ENCODE assay signal across 8 mouse cellular contexts in genomic region chr11:100761547-100762045, GRCm38 (mm10). TPM values are rescaled to one million over a fixed set of nuclear protein-coding genes. Genes with fewer than 3 reads are reported as not detected.
DNase-seq lines count a peak whose midpoint lies in the region; ATAC-seq lines count a peak whose summit lies in the region.

No protein-coding gene starts in this region.

- under 1% methylated on average over 27 of the region's 27 CpGs for WGBS in intestine, embryonic 15.5 days

- H3K9ac ChIP-seq in intestine, embryonic 15.5 days = peak overlapping the region; percentile 45

- DNase-seq in adrenal gland, adult 2 months = peak; percentile 92
- peak; percentile 66 for DNase-seq in embryo, embryonic 11.5 days (ENCODE audit: low read depth, low spot score)
- peak; percentile 78 to 93 for DNase-seq in gastrocnemius, postnatal 36 days
- DNase-seq in left cerebral cortex, postnatal 25 days (ENCODE audit: low spot score in 2 of 2) = peak; percentile 89 to 91
- peak; percentile 90 for DNase-seq in mesoderm, embryonic 11.5 days (ENCODE audit: low read depth, low spot score)
- peak; percentile 75 to 77 for DNase-seq in right cerebral cortex, postnatal 36 days (ENCODE audit: low spot score in 2 of 2)
- DNase-seq in urinary bladder, postnatal 4 days (ENCODE audit: low spot score in 2 of 2) = peak; percentile 78 to 83

- peaks cover 28% of the 10 kb centered on the region for H3K27me3 ChIP-seq in intestine, embryonic 15.5 days (replicated peaks)

- H3K4me2 ChIP-seq in intestine, embryonic 15.5 days (replicated peaks) = peak overlapping the region; percentile 82

- peak; percentile 81 for ATAC-seq in intestine, embryonic 15.5 days

- intact Hi-C loops in gastrocnemius, postnatal 36 days (cut with DNase I) = loop anchor here (2.0 to 10.0 kb wide), 2 partner anchors 47 to 193 kb away; no protein-coding TSS in a partner anchor
- intact Hi-C loops in left cerebral cortex, postnatal 25 days (cut with DNase I) = loop anchor here (1.0 to 2.0 kb wide), 4 partner anchors 23 to 196 kb away; partner anchors contain the start of gene Rab5c

- no peaks in the 10 kb centered on the region for H3K36me3 ChIP-seq in intestine, embryonic 15.5 days

- no peaks in the 10 kb centered on the region for H3K9me3 ChIP-seq in intestine, embryonic 15.5 days

- H3K4me3 ChIP-seq in intestine, embryonic 15.5 days (replicated peaks) = peak overlapping the region; percentile 42

- no peak overlapping the region for H3K27ac ChIP-seq in intestine, embryonic 15.5 days

- H3K4me1 ChIP-seq in intestine, embryonic 15.5 days (replicated peaks) = peaks cover 18% of the 10 kb centered on the region

RNA-seq across cellular contexts. Expression of gene Hcrt, which starts 1.1 kb away (rescaled TPM):
- total RNA-seq in adrenal gland, adult 2 months (2021) = not detected
- not detected in 2 replicates for polyA plus RNA-seq in adrenal gland, adult 2 months (2012; rRNA removed)
- total RNA-seq in gastrocnemius, postnatal 36 days (2021) = not detected
- polyA plus RNA-seq in intestine, embryonic 15.5 days (2015; fragmentation: Nextera tagmentation; extraction: Ambion mirVana) = not detected in 2 replicates
- total RNA-seq in left cerebral cortex, postnatal 25 days (2021) = 10 to 100 TPM in 1 of 2 experiments, not detected in 1; 27.1 TPM

RNA-seq across cellular contexts. Expression of gene Kcnh4, which starts 1.9 kb away (rescaled TPM):
- under 1 TPM; 0.28 to 0.32 TPM for total RNA-seq in adrenal gland, adult 2 months (2021)
- polyA plus RNA-seq in adrenal gland, adult 2 months (2012; rRNA removed) = 0.45 and 0.57 TPM in 2 replicates
- not detected for total RNA-seq in gastrocnemius, postnatal 36 days (2021)
- 0.18 and 0.19 TPM in 2 replicates for polyA plus RNA-seq in intestine, embryonic 15.5 days (2015; fragmentation: Nextera tagmentation; extraction: Ambion mirVana)
- total RNA-seq in left cerebral cortex, postnatal 25 days (2021) = 10 to 100 TPM; 10.2 to 16.6 TPM

RNA-seq across cellular contexts. Expression of gene Ghdc, which starts 9.2 kb away (rescaled TPM):
- 10 to 100 TPM; 21.6 to 26.0 TPM for total RNA-seq in adrenal gland, adult 2 months (2021)
- polyA plus RNA-seq in adrenal gland, adult 2 months (2012; rRNA removed) = 26.8 and 27.6 TPM in 2 replicates
- total RNA-seq in gastrocnemius, postnatal 36 days (2021) = 1 to 10 TPM; 4.4 to 5.0 TPM
- polyA plus RNA-seq in intestine, embryonic 15.5 days (2015; fragmentation: Nextera tagmentation; extraction: Ambion mirVana) = 4.7 and 6.7 TPM in 2 replicates
- 1 to 10 TPM; 6.3 to 9.7 TPM for total RNA-seq in left cerebral cortex, postnatal 25 days (2021)

RNA-seq across cellular contexts. Expression of gene Rab5c, which starts 23.6 kb away (rescaled TPM):
- 100 to 1,000 TPM; 191 to 196 TPM for total RNA-seq in adrenal gland, adult 2 months (2021)
- polyA plus RNA-seq in adrenal gland, adult 2 months (2012; rRNA removed) = 201 and 238 TPM in 2 replicates
- 10 to 100 TPM; 35.0 to 44.5 TPM for total RNA-seq in gastrocnemius, postnatal 36 days (2021)
- 26.1 and 26.3 TPM in 2 replicates for polyA plus RNA-seq in intestine, embryonic 15.5 days (2015; fragmentation: Nextera tagmentation; extraction: Ambion mirVana)
- total RNA-seq in left cerebral cortex, postnatal 25 days (2021) = 100 to 1,000 TPM; 152 to 158 TPM

RNA-seq across cellular contexts. Expression of gene Hspb9, which starts 47.9 kb away (rescaled TPM):
- total RNA-seq in adrenal gland, adult 2 months (2021) = not detected
- not detected in 2 replicates for polyA plus RNA-seq in adrenal gland, adult 2 months (2012; rRNA removed)
- total RNA-seq in gastrocnemius, postnatal 36 days (2021) = not detected
- polyA plus RNA-seq in intestine, embryonic 15.5 days (2015; fragmentation: Nextera tagmentation; extraction: Ambion mirVana) = 0.40 and 0.54 TPM in 2 replicates
- not detected for total RNA-seq in left cerebral cortex, postnatal 25 days (2021)

Comparison
In these comparisons a context has a peak if more than half of its experiments do, and no peak if none do; other contexts are left out.
1. RNA of gene Kcnh4, which starts 1.9 kb away (total RNA-seq): 10.2 to 16.6 TPM in left cerebral cortex, postnatal 25 days; 0.28 to 0.32 TPM in adrenal gland, adult 2 months and not detected in gastrocnemius, postnatal 36 days; every median in the first group is over 4 times any median in the second.
2. Peak in every context shown above with its lines, with median percentiles within 50 percentile points of each other: DNase-seq.